Mouse (Mus musculus) stomach, postnatal 0 days (tissue): ENCODE measurements around the gene Tdrd7.

Experiments used
- CTCF ChIP-seq: IDR thresholded peaks from 2 replicates; pipeline ENCODE4 v1.5.1; 2016; ENCODE audit warnings: antibody characterized with exemption, low read depth, mild to moderate bottlenecking, moderate library complexity
- EP300 ChIP-seq: optimal IDR thresholded peaks from 2 replicates; pipeline ENCODE3; 2016; ENCODE audit warnings: antibody characterized with exemption

- TF ChIP-seq CTCF, result no peak
- TF ChIP-seq EP300, result no peak
Measured at GRCm38 (mm10) chr4:45956131-45956530, 9.0 kb upstream of the Tdrd7 start.
